Mouse (Mus musculus) cortical plate, adult 2 months (tissue): Measurements from ENCODE around the gene Tfe3.

Experiments used
- CTCF ChIP-seq: fragments of 200-500 bp; IDR thresholded peaks from 2 replicates; pipeline ENCODE4 v1.5.1; 2011; ENCODE audit warnings: mild to moderate bottlenecking, control low read depth, low read length; ENCODE audit not compliant: insufficient read depth; ENCODE audit errors: extremely low read depth
- POLR2A ChIP-seq: fragments of 200-500 bp; IDR thresholded peaks from 2 replicates; pipeline ENCODE4 v1.6.1; 2011; ENCODE audit warnings: mild to moderate bottlenecking, low read length, control low read depth; ENCODE audit not compliant: insufficient read depth; ENCODE audit errors: extremely low read depth

DNA sequence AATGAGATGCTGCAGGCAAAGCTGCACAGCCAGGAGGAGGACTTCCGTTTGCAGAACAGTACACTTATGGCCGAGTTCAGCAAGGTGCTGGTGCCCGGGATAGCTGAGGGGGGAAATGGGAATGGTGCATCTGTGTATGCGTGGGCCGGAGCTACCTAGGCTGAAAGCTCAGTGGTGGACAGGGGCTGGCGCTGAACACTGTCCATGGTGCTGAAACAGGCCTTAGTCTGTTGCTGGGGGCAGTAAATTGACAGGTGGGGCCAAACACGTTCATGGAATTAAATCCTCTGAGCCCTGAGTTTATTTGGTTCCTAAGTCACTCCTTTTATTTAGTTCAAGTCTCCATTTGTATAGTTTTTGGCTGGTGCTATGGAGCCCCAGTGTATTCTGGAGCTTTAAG, 32.7 kb downstream of the Tfe3 start:
- TF ChIP-seq POLR2A, result no peak
- no peak for TF ChIP-seq CTCF
